Mouse (Mus musculus): Measurements from ENCODE around the gene Tet2.
"Not testable (repeated sequence)": the region's sequence is repeated elsewhere in the genome, so short reads cannot be mapped to it uniquely, and the experiment has no call there.

The Tet2 gene

GRCm38 (mm10) chr3:133548613-133549012, 3.7 kb upstream of the Tet2 start:
- peak; percentile 56 for DNase-seq (ENCODE audit: low read depth)

GRCm38 (mm10) chr3:133546790-133547189, 1.9 kb upstream of the Tet2 start:
- DNase-seq (ENCODE audit: low read depth): peak; percentile 39

- DNase-seq (ENCODE audit: low read depth): no peak
Measured at GRCm38 (mm10) chr3:133545304-133545666, 346 bp upstream of the Tet2 start.

GRCm38 (mm10) chr3:133544131-133544550, 798 bp downstream of the Tet2 start:
- DNase-seq (ENCODE audit: low read depth): peak; percentile 94

- DNase-seq (ENCODE audit: low read depth): peak; percentile 64
Measured at GRCm38 (mm10) chr3:133543101-133544020, 1.6 kb downstream of the Tet2 start.

- peak; percentile 80 for DNase-seq (ENCODE audit: low read depth)
Measured at GRCm38 (mm10) chr3:133542084-133542483, 2.9 kb downstream of the Tet2 start.

- DNase-seq (ENCODE audit: low read depth): no peak
Measured at GRCm38 (mm10) chr3:133541000-133541399, 3.9 kb downstream of the Tet2 start.

GRCm38 (mm10) chr3:133539991-133540390, 4.9 kb downstream of the Tet2 start:
- DNase-seq (ENCODE audit: low read depth): no peak

- not testable (repeated sequence) for DNase-seq (ENCODE audit: low read depth)
Measured at GRCm38 (mm10) chr3:133538499-133538898, 6.4 kb downstream of the Tet2 start.

GRCm38 (mm10) chr3:133535644-133536043, 9.3 kb downstream of the Tet2 start:
- DNase-seq (ENCODE audit: low read depth): no peak

- DNase-seq (ENCODE audit: low read depth): no peak
Measured at GRCm38 (mm10) chr3:133534066-133534465, 10.9 kb downstream of the Tet2 start.

- DNase-seq (ENCODE audit: low read depth): no peak
Measured at GRCm38 (mm10) chr3:133533272-133533995, 11.5 kb downstream of the Tet2 start.

GRCm38 (mm10) chr3:133532806-133533205, 12.1 kb downstream of the Tet2 start:
- no peak for DNase-seq (ENCODE audit: low read depth)

- DNase-seq (ENCODE audit: low read depth): no peak
Measured at GRCm38 (mm10) chr3:133532252-133532651, 12.7 kb downstream of the Tet2 start.

GRCm38 (mm10) chr3:133531101-133531500, 13.8 kb downstream of the Tet2 start:
- no peak for DNase-seq (ENCODE audit: low read depth)

- DNase-seq (ENCODE audit: low read depth): peak; percentile 66
Measured at GRCm38 (mm10) chr3:133530664-133531063, 14.3 kb downstream of the Tet2 start.

GRCm38 (mm10) chr3:133526119-133526723, 18.7 kb downstream of the Tet2 start:
- DNase-seq (ENCODE audit: low read depth): peak; percentile 47

- DNase-seq (ENCODE audit: low read depth): peak; percentile 60
Measured at GRCm38 (mm10) chr3:133525578-133525977, 19.4 kb downstream of the Tet2 start.

- no peak for DNase-seq (ENCODE audit: low read depth)
Measured at GRCm38 (mm10) chr3:133524341-133525050, 20.4 kb downstream of the Tet2 start.

GRCm38 (mm10) chr3:133523191-133523590, 21.7 kb downstream of the Tet2 start:
- DNase-seq (ENCODE audit: low read depth): peak; percentile 46

- DNase-seq (ENCODE audit: low read depth): no peak
Measured at GRCm38 (mm10) chr3:133522289-133522688, 22.6 kb downstream of the Tet2 start.

- no peak for DNase-seq (ENCODE audit: low read depth)
Measured at GRCm38 (mm10) chr3:133518801-133519200, 26.1 kb downstream of the Tet2 start.
